Mouse (Mus musculus) erythroid progenitor cell, adult 5-6 weeks (primary cell): ENCODE results near the gene Tap1. TPM values are rescaled to one million over a fixed set of nuclear protein-coding genes. Genes with fewer than 3 reads are reported as not detected.

Experiments
- ATAC-seq: replicated peaks from 2 replicates; pipeline ENCODE4 v1.8.0; 2016; ENCODE audit warnings: moderate number of reproducible peaks, mild to moderate bottlenecking, moderate TSS enrichment, inconsistent platforms; ENCODE audit not compliant: poor library complexity, low FRiP score, severe bottlenecking
- total RNA-seq, 2 experiments: library from RNA; stranded (forward) in 1 of 2; stranded (reverse) in 1 of 2; fragments of 150-400 nt in 1 of 2; fragments of 186-747, 209-891 nt in 1 of 2; gene quantifications; 2 replicates each; pipeline versions ENCODE4 v1.2.3 to v1.2.4; 2015 to 2017; ENCODE audit warnings: low replicate concordance in 2 of 2

Gene Tap1
- total RNA-seq, 2 experiments from 2014 or later: 21.0 to 21.6 TPM

- no peak for ATAC-seq
These were observed 10.2 kb upstream of the Tap1 start for GRCm38 (mm10) chr17:34177179-34177578.

- no peak for ATAC-seq
These were observed 8.3 kb upstream of the Tap1 start for GRCm38 (mm10) chr17:34179019-34179418.

- ATAC-seq: no peak
These were observed 7.2 kb upstream of the Tap1 start for GRCm38 (mm10) chr17:34179913-34180859.

- ATAC-seq: no peak
These were observed 3.7 kb upstream of the Tap1 start for GRCm38 (mm10) chr17:34183564-34184219.

- ATAC-seq: no peak
These were observed 1.8 kb upstream of the Tap1 start for GRCm38 (mm10) chr17:34185526-34185925.

- no peak; the same call in 1 of the 2 replicates for ATAC-seq
These were observed 480 bp upstream of the Tap1 start for GRCm38 (mm10) chr17:34186885-34187260.

- peak; percentile 73 for ATAC-seq
These were observed 657 bp downstream of the Tap1 start for GRCm38 (mm10) chr17:34188010-34188409.

GRCm38 (mm10) chr17:34188986-34189385, 1.6 kb downstream of the Tap1 start:
- no peak for ATAC-seq

GRCm38 (mm10) chr17:34192852-34193251, 5.5 kb downstream of the Tap1 start:
- no peak for ATAC-seq

GRCm38 (mm10) chr17:34193468-34193867, 6.1 kb downstream of the Tap1 start:
- no peak for ATAC-seq

GRCm38 (mm10) chr17:34194723-34195122, 7.4 kb downstream of the Tap1 start:
- ATAC-seq: no peak

GRCm38 (mm10) chr17:34196491-34196890, 9.1 kb downstream of the Tap1 start:
- no peak for ATAC-seq

GRCm38 (mm10) chr17:34196941-34197894, 9.9 kb downstream of the Tap1 start, which contains the start of gene Psmb8:
Gene Psmb8, plus strand, starts transcription at chr17:34197721.
- ATAC-seq: 0 out of 2 replicates have a peak, but pooled peaks have one; percentile 45

GRCm38 (mm10) chr17:34197904-34198520, 10.7 kb downstream of the Tap1 start:
- no peak for ATAC-seq

GRCm38 (mm10) chr17:34198521-34198912, 11.2 kb downstream of the Tap1 start:
- no peak for ATAC-seq

- ATAC-seq: no peak
These were observed 11.8 kb downstream of the Tap1 start for GRCm38 (mm10) chr17:34199050-34199619.

- no peak for ATAC-seq
These were observed 12.7 kb downstream of the Tap1 start for GRCm38 (mm10) chr17:34200047-34200446.

GRCm38 (mm10) chr17:34200772-34201505, 13.6 kb downstream of the Tap1 start:
- no peak for ATAC-seq
